8 mouse cellular contexts compared by ENCODE assay signal in the genomic region with DNA sequence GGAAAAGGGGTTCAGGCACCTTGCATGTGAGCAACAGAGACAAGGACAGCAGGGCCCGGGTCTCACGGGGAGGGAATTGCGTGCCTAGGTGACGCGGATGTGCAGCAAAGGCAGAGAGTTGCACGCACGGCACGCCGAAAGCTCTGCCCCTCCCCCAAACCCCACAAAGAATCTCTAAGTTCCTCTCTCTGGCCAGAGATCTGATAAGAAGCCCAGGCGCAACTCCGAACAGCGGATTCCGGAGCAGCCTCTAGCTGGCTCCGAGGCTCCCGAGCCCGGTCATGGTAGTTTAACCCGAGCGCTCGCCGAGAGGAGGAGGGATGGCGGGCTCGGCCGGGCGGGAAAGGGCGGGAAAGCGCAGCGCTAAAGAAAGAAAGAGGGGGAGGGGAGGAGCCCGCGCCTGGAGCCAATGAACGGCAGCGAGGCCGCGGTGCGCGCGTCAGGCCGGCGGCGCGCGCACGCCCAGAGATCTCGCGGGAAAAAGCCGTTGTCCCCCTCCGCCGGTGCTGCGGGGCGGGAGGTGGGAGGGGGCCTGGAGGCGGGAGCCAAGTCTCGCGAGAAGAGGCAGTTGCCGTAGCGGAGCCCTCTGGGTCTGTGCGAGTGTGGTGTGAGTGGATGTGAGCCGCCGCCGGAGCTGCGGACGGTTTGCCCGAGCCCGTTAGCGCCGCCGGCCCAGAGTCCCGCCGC. TPM values are rescaled to one million over a fixed set of nuclear protein-coding genes. Genes with fewer than 3 reads are reported as not detected.
A peak's percentile ranks its signal among the peaks of the same experiment; 100 is the strongest.
DNase-seq lines count a peak whose midpoint lies in the region; ATAC-seq and TF ChIP-seq lines count a peak whose summit lies in the region.

TSS of gene Srsf10 (plus strand) at position 212 of the 687 bp plus-strand sequence.

- H3K4me2 ChIP-seq in kidney, embryonic 16.5 days (replicated peaks; ENCODE audit: low read depth, low read length): peak within 1 kb of the TSS; percentile 74
- peak within 1 kb of the TSS; percentile 87 for H3K4me2 ChIP-seq in myocyte (ENCODE audit: low read depth)

- H3K9me3 ChIP-seq in heart, embryonic 10.5 days: no peaks in the 10 kb centered on the region
- H3K9me3 ChIP-seq in kidney, embryonic 16.5 days (ENCODE audit: low read length): no peaks in the 10 kb centered on the region

- no peak for TF ChIP-seq POLR2A in bone marrow macrophage, adult 2 months (IDR thresholded peaks at IDR 0.05; ENCODE audit: borderline replicate concordance, low read depth, low read length)
- peak; percentile 86 for TF ChIP-seq POLR2A in embryonic fibroblast, embryonic 13.5 days (IDR thresholded peaks at IDR 0.05; ENCODE audit: low read depth, low read length)
- peak; percentile 83 for TF ChIP-seq POLR2A in liver, adult 2 months (IDR thresholded peaks at IDR 0.05; ENCODE audit: extremely low read depth, insufficient read depth, low read length)
- TF ChIP-seq POLR2A in myocyte (IDR thresholded peaks at IDR 0.05; ENCODE audit: insufficient read length, low read depth): peak; percentile 89

- under 1% methylated on average over 67 of the region's 67 CpGs for WGBS in heart, embryonic 10.5 days
- under 1% methylated on average over 62 of the region's 67 CpGs for WGBS in kidney, embryonic 16.5 days
- WGBS in liver, adult 2 months: under 1% methylated on average over 62 of the region's 67 CpGs

- H3K4me3 ChIP-seq in bone marrow macrophage, adult 2 months (ENCODE audit: insufficient read depth, low read length): peak within 1 kb of the TSS; percentile 85
- peak within 1 kb of the TSS; percentile 95 for H3K4me3 ChIP-seq in embryonic fibroblast, embryonic 13.5 days (ENCODE audit: insufficient read depth, low read length)
- peak within 1 kb of the TSS; percentile 92 for H3K4me3 ChIP-seq in heart, embryonic 10.5 days
- H3K4me3 ChIP-seq in kidney, embryonic 16.5 days (ENCODE audit: low read length): peak within 1 kb of the TSS; percentile 95
- peak within 1 kb of the TSS; percentile 84 for H3K4me3 ChIP-seq in liver, adult 2 months (ENCODE audit: insufficient read depth, low read depth, low read length)
- peak within 1 kb of the TSS; percentile 82 for H3K4me3 ChIP-seq in myocyte

- H3K79me2 ChIP-seq in liver, adult 2 months (ENCODE audit: control insufficient read depth, insufficient read depth, low read length): peaks cover 12% of the 10 kb centered on the region; the same call in 1 of the 2 replicates
- peaks cover 42% of the 10 kb centered on the region for H3K79me2 ChIP-seq in myocyte (ENCODE audit: control insufficient read depth, insufficient read depth)

- H3K4me1 ChIP-seq in bone marrow macrophage, adult 2 months (ENCODE audit: control insufficient read depth, insufficient read depth, low read length): peaks cover 20% of the 10 kb centered on the region
- peaks cover 7% of the 10 kb centered on the region for H3K4me1 ChIP-seq in embryonic fibroblast, embryonic 13.5 days (ENCODE audit: control insufficient read depth, insufficient read depth, low read length)
- peaks cover 32% of the 10 kb centered on the region for H3K4me1 ChIP-seq in heart, embryonic 10.5 days
- peaks cover 28% of the 10 kb centered on the region for H3K4me1 ChIP-seq in kidney, embryonic 16.5 days (ENCODE audit: insufficient read depth, low read length)
- peaks cover 6% of the 10 kb centered on the region for H3K4me1 ChIP-seq in liver, adult 2 months (ENCODE audit: control insufficient read depth, insufficient read depth, low read length)

- no peak for TF ChIP-seq CTCF in bone marrow macrophage, adult 2 months (IDR thresholded peaks at IDR 0.05; ENCODE audit: low read depth, low read length)
- TF ChIP-seq CTCF in embryonic fibroblast, embryonic 13.5 days (IDR thresholded peaks at IDR 0.05; ENCODE audit: borderline replicate concordance, insufficient read depth, low read length): no peak
- no peak for TF ChIP-seq CTCF in liver, adult 2 months (IDR thresholded peaks at IDR 0.05; ENCODE audit: low read depth, low read length)

- peak within 1 kb of the TSS; percentile 92 for H3K27ac ChIP-seq in bone marrow macrophage, adult 2 months (ENCODE audit: insufficient read depth, low read depth, low read length)
- H3K27ac ChIP-seq in embryonic fibroblast, embryonic 13.5 days (ENCODE audit: insufficient read depth, low read length): peak within 1 kb of the TSS; percentile 95
- peak within 1 kb of the TSS; percentile 99 for H3K27ac ChIP-seq in heart, embryonic 10.5 days
- peak within 1 kb of the TSS; percentile 100 for H3K27ac ChIP-seq in kidney, embryonic 16.5 days (ENCODE audit: low read length)
- H3K27ac ChIP-seq in liver, adult 2 months (replicated peaks; ENCODE audit: insufficient read depth, low read depth, low read length): peak within 1 kb of the TSS; percentile 89

- ATAC-seq in kidney, embryonic 16.5 days (ENCODE audit: low FRiP score, low TSS enrichment): peak; percentile 95

- peak within 1 kb of the TSS; percentile 93 for H3ac ChIP-seq in myocyte (ENCODE audit: control insufficient read depth, insufficient read length)

- DNase-seq in A20 (ENCODE audit: low read depth, low spot score): peak; percentile 99
- peak; percentile 99 for DNase-seq in heart, embryonic 10.5 days (ENCODE audit: low spot score)
- DNase-seq in liver, adult 2 months (ENCODE audit: extremely low read depth, low read depth, low spot score): peak; percentile 86
- peak; percentile 99 for DNase-seq in splenic B cell, adult 2 months (ENCODE audit: low read depth, low spot score)

- H3K27me3 ChIP-seq in heart, embryonic 10.5 days (ENCODE audit: insufficient read depth, poor library complexity, severe bottlenecking): no peaks in the 10 kb centered on the region
- H3K27me3 ChIP-seq in kidney, embryonic 16.5 days (ENCODE audit: insufficient read depth, low read length): no peaks in the 10 kb centered on the region
- no peaks in the 10 kb centered on the region for H3K27me3 ChIP-seq in liver, adult 2 months (ENCODE audit: control insufficient read depth, insufficient read depth, low read length)
- no peaks in the 10 kb centered on the region for H3K27me3 ChIP-seq in myocyte (ENCODE audit: control insufficient read depth, insufficient read depth, insufficient read length)
- no peaks in the 10 kb centered on the region for H3K27me3 ChIP-seq in splenic B cell, adult 2 months (ENCODE audit: control insufficient read depth, insufficient read depth, low read length, poor library complexity, severe bottlenecking)

- 0 out of 2 replicates have a peak, but pooled peaks cover 7% of the 10 kb centered on the region for H3K36me3 ChIP-seq in heart, embryonic 10.5 days
- H3K36me3 ChIP-seq in kidney, embryonic 16.5 days (ENCODE audit: insufficient read depth, low read length): peaks cover 6% of the 10 kb centered on the region; the same call in 1 of the 2 replicates
- H3K36me3 ChIP-seq in liver, adult 2 months (ENCODE audit: control insufficient read depth, insufficient read depth, low read length): no peaks in the 10 kb centered on the region
- H3K36me3 ChIP-seq in myocyte (ENCODE audit: control insufficient read depth, insufficient read depth): no peaks in the 10 kb centered on the region
- H3K36me3 ChIP-seq in splenic B cell, adult 2 months (ENCODE audit: control insufficient read depth, insufficient read depth, low read length, poor library complexity, severe bottlenecking): no peaks in the 10 kb centered on the region

- peak within 1 kb of the TSS; percentile 98 for H3K9ac ChIP-seq in kidney, embryonic 16.5 days (replicated peaks; ENCODE audit: low read length)
- peak within 1 kb of the TSS; percentile 93 for H3K9ac ChIP-seq in liver, adult 2 months (ENCODE audit: low read depth, low read length)

TF ChIP-seq in myocyte, 11 proteins besides CTCF, POLR2A, EP300 and RAD21:
- TF ChIP-seq MYOD1 (IDR thresholded peaks at IDR 0.05; ENCODE audit: control insufficient read depth in 1 of 3, insufficient read length in 2 of 3, low read depth in 2 of 3) (no peak), TCF3 (IDR thresholded peaks at IDR 0.05; ENCODE audit: insufficient read length, low read depth) (no peak), MAX (IDR thresholded peaks at IDR 0.05; ENCODE audit: low read depth) (no peak), E2F4 (IDR thresholded peaks at IDR 0.05; ENCODE audit: insufficient read depth) (peak; percentile 77), REST (IDR thresholded peaks at IDR 0.05; ENCODE audit: insufficient read depth, insufficient read length) (no peak), USF1 (IDR thresholded peaks at IDR 0.05; ENCODE audit: low read depth) (no peak), SRF (IDR thresholded peaks at IDR 0.05; ENCODE audit: control insufficient read depth, insufficient read length, low read depth) (no peak), POLR2AphosphoS2 (IDR thresholded peaks at IDR 0.05; ENCODE audit: insufficient read length, low read depth) (peak; percentile 89), CEBPB (IDR thresholded peaks at IDR 0.05; ENCODE audit: insufficient read depth, poor library complexity, severe bottlenecking) (no peak), MYOG (IDR thresholded peaks at IDR 0.05; ENCODE audit: control insufficient read depth in 1 of 3, insufficient read depth in 1 of 3, insufficient read length in 2 of 3, low read depth in 2 of 3) (no peak)

RNA-seq across cellular contexts. Expression of gene Srsf10, which starts in this region (rescaled TPM):
- polyA plus RNA-seq in bone marrow macrophage, adult 2 months (2012; ENCODE audit: insufficient read depth, insufficient read length, missing spikeins): 82.1 and 98.0 TPM in 2 replicates
- 177 and 193 TPM in 2 replicates for polyA plus RNA-seq in embryonic fibroblast, embryonic 13.5 days (2011; ENCODE audit: insufficient read length, low read depth, missing spikeins)
- polyA plus RNA-seq in heart, embryonic 10.5 days (2016; fragmentation: Nextera tagmentation; extraction: Ambion mirVana): 188 and 227 TPM in 2 replicates
- polyA plus RNA-seq in kidney, embryonic 16.5 days (2015; fragmentation: Nextera tagmentation; extraction: Ambion mirVana): 242 and 253 TPM in 2 replicates
- total RNA-seq in liver, adult 2 months (2014; rRNA removed): 32.9 and 37.0 TPM in 2 replicates
- polyA plus RNA-seq in liver, adult 2 months (2012; rRNA removed): 31.3 and 36.4 TPM in 2 replicates
- polyA plus RNA-seq in myocyte (2012; fragmentation: generic; extraction: Trizol): 22.3 TPM

Comparison
In these comparisons a context has a peak if more than half of its experiments do, and no peak if none do; other contexts are left out.
1. Peak in every context shown above with its lines: DNase-seq, ATAC-seq, H3K4me3 ChIP-seq and H3K27ac ChIP-seq.